Mouse (Mus musculus) 3134 (cell line): ENCODE data around the gene Uox.

ENCODE experiments used
- DNase-seq: peaks from one replicate; pipeline ENCODE4 v3.0.0-alpha.2; 2011; ENCODE audit warnings: low spot score; ENCODE audit not compliant: insufficient read length; ENCODE audit errors: extremely low read depth

Gene Uox

GRCm38 (mm10) chr3:146570148-146570782, at the start of gene Uox:
Uox (plus strand) TSS chr3:146570426.
- DNase-seq: no peak

DNA sequence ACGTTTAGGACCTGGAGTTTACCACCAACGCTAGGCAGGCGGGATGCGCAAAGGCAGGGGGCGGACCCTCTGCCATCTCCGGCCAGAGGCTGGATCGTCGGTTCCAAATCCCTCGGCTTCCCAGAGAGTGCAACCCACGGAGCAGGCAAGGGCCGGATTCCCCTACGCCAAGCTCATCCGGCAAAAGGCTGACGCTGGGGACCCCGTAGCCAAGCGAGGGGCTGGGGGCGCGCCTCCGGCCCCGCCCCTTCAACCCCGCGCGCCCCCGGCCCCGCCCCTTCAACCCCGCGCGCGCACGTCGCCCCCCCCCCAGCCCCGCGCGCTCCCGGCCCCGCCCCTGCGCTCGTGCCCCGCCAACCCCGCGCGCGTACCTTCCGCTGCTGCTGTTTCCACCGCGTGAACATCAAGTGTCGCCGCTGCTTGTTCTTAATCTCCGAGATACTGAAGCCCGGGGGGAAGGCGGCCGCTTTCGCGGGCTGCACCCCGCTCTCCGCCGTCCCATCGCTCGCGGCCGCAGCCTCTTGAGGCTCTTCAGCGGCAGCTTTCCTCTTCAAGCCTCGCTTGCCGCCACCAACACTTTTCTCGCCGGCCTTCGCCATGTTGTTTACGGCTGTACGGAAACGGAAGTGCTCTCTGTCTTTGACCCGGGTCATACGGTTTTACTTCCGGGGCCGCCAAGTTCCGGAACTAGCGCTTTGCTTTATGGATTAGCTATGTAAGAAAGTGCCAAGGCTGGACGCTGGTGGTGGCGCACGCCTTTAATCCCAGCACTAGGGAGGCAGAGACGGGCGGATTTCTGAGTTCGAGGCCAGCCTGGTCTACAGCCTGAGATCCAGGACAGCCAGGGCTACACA, 49.2 kb upstream of the Uox start, which contains the start of gene Rpf1:
Gene Rpf1 (minus strand): TSS at position 632 of the 854 bp plus-strand sequence.
- peak; percentile 94 for DNase-seq

DNA sequence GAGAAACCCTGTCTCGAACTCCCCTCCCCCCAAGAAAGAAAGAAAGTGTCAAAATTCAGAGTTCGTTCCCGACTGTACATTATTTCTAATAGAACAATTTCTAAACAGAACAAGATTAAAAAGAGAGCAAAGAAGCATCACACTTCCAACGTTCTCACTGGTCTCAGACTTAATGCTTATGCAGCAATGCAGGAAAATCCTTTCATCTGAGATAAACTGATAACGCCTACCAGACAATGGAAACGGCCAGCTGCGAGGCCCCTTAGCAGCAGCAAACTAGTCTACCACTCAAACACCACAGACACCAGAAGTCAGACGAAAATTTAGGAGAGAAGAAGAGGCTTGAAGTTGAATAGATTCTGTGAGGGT, 48.6 kb upstream of the Uox start:
- DNase-seq: no peak

DNA sequence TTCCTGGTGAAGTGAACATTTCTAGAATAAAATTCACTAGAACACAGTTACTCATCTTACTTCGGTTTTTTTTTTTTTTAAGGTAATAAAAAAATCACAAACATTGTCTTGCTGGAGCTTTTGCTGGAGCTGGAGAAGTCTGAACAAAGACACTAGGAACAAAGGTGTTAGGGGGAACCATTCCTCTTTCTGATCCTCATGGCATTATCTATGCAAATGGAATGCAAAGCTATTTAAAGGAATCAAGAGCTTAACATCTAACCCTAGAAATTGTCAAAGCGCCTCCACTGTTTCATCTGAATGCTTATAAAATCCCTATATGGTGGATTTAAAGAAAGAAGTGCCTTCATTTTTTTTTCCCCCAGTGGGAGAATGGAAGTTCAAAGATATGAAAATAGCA, 41.9 kb upstream of the Uox start:
- no peak for DNase-seq

DNA sequence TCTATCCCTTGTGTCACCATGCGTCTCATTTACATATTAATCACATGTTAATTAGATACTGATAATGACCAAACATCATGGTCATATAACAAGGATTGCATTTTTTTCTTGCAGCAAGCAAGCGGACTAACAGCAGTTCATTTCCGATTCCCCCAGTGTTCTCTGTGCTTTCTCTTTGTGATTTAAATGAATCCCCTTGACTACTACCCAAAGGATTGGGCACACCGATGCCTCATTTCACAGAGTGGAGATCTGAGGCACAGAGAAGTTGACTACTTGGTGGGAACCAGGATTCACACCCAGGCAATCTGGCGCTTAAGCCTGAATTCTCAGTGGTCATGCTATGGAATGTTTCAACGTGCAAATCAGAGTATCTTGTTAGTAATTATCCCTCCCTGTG, 35.2 kb upstream of the Uox start:
- no peak for DNase-seq

DNA sequence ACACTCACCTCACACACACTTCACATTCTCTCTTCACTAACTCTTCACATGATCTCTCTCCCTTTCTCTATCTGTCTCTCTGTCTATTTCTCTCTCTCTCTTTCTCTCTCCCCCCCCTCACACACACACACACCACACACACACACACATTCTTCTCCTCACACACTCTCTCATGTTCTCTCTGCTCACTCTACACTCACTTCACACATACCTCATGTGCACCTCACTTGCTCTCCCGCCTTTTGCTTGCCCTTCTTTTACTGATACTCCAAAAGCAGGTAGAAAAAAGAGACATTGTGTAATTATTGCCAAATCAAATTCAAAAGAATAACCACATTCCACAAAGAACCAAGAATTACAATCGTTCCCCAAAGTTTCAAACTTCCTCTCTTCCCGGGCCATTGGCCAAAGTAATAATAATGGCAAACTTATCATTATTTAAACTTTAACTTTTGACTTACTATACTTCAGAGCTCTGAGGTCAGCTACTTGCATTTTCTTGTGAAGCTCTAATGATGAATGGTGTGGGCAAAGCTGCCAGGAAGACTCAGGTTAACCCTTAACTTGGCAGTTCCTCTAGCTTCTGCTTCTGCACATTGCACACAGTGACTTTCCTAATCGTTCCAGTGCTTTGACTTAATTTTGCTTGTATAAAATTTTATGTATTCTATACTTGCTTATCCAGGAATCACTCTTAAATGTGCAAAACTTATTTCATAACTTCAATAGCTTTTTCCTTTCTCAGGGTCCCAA, 29.5 kb upstream of the Uox start:
- DNase-seq: no peak

DNA sequence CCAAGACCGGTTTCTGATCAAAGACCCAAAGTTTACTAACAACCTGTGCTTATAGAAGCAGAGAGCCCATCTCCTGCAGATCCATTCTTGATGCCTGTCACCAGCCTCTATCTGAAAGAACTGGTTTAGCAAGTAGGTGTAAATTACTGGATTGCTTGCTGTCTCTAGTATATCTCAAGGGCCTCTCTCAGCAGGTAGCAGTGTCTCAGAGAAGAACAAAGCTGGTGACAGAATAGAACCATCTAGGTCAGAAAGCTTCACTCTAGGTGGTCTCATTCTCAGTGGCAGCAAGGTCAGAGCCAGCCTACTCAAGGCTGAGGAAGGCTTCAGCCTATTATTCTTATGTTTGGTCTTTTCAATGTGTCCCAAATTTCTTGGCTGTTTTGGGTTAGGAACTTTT, 26.6 kb upstream of the Uox start:
- no peak for DNase-seq

DNA sequence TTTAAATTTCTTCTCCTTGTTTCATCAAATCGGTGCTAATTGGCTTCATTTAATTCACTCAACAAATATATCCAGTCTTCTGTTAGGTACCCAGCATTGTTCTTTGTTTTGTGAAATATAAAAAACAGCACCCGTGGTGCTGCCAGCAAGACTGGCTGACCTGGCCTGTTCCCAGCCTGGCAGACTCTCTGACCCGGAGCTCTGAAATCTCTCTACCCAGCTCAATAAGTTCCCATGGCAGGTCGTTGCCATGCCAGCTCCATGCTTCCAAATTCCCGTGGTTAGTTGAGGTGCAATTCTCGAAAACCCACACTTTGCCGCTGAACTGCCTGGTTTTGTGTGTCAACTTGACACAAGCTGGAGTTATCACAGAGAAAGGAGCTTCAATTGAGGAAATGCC, 15.4 kb upstream of the Uox start:
- DNase-seq: no peak

DNA sequence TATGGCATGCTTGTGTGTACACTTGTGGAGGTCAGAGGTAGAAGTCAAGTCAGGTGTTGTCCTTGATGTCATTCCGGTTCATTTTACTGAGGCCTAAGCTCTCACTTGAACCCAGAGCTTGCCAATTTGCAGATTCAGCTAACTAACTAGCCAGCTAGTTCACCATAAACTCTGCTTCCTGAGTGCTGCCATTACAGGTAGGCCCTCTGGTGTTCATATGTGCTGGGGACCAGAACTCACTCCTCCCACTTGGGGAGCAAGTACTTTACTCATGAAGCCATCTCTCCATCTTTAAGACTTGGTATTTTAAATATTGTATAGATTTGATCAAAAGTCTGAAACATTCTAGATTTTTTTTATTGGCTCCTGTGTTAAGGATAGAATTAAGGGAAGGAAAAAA, 13.7 kb upstream of the Uox start:
- DNase-seq: no peak

DNA sequence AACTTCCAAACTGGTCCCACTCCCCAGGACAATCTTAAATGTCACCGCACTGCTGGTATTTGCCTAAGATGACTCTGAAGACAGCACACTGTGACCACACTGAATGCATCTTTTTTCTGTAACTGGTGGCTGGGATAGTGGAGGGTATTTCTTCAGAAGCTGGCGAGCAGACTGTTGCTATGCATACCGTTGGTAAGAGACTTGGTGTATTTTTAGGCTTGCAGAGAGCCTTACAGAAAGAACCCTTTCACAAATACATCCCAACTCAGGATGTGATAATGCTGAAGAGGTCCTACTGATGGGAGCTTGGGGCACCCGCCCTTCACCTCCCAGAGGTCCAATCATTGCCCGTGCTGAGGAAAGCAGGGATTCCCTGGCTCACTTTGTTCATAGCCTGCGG, 12.7 kb upstream of the Uox start:
- DNase-seq: no peak

- no peak for DNase-seq
These were observed 7.3 kb upstream of the Uox start for GRCm38 (mm10) chr3:146562936-146563335.

DNA sequence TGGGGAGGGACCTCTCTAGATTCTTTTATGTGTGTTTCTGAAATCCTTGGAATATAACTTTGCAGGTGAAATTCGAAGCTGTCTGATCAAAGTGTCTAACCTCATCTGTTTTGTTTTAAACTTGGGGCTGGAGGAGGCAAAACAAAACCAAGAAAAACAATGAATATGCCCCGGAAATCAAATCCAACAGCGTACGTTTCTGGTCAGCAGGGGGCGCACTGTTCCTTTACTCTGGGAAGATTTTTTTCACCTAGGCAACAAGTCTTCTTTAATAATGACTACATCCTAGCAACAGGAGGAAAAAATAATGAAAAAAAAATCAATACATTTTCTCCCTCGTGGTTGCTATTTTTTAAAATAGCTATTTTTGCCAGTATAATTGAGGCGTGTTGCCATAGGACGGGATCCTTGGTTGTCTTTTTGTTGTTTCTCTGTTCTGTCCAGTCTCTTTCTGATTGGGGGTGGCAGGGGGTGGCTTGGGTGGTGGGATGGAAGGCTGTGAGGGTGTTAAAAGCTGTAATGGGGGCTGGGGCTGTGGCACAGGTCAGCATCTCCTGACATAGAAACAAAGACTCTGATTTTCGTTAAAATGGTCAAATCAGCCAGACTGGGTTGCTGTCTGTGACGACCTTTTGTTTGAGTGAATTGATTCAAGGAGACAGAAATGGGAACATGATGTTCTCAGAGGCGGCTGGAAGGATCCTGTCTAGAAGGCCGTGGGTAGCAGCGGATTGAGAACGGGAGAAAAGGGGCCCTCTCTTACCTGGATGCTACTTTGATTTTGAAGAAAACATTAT, 5.8 kb upstream of the Uox start:
- peak; percentile 38 for DNase-seq

GRCm38 (mm10) chr3:146565065-146565411, 5.2 kb upstream of the Uox start:
- no peak for DNase-seq

DNA sequence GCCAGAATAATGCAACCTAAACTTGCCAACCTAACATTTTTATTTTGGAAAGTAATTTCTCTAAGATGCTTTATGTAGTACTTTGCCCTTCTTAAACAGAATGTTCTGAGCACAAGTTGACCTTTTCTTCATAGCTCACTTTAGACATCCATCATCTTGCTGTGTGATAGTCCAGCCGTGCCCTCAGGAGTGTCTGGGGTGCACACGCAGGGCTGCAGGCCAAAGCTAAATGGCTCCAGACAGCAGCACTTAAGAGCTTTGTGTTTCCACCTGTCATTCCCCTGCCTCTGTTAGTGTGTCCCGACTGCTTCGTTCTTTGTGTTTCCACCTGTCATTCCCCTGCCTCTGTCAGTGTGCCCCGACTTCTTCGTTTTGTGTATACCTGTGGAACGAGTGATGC, 2.9 kb upstream of the Uox start:
- DNase-seq: no peak

DNA sequence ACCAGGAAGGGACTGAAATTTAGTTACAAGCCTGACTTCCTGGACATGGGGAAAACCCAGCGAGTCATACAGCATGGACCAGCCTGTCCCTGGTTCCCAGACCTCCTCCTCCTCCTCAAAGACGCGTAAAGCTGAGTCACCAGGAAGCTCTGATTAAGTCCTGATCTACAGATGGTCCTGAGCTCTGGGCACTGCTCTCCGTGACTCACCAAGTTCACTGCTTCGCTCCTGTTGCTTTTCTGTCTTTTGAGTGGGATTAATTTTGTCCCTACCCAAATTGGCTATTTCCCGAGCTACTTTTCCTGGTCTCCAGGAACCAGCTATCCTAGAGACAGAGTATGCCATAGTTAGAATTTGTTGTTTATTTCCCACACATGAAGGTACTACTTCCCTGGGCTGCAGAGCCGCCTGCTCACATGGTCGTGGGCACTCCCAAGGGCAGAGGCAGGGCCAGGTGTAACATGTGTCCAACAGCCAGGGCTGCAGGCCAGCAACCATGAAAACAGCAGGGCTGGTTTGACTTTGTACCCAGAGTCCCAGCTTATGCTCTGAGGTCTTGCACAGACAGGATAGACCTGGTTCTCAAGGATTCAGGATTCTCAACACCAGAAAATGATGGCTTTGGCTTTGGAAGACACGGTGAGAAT, 2.2 kb upstream of the Uox start:
- DNase-seq: peak; percentile 68

- no peak for DNase-seq
These were observed 632 bp upstream of the Uox start for GRCm38 (mm10) chr3:146569594-146569993.

DNA sequence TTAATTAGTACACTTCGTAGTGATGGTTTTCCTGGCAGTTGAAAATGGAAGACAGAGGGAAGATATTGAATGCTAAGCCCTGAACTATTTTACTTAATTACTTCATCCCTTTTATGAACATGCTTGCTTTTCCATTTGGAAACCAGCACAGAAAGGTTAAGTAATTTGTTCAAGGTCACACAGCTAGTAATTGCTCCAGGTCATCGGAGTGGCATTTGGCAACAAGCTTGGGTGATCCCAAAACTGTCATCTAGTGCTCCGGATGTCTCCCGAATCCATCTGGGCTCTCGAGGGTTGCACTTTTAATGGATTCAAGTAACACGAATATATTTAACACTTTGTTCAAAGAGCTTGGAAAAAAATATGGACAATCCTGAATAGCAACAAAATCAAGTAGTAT, 713 bp downstream of the Uox start:
- DNase-seq: no peak

- peak; percentile 21 for DNase-seq
These were observed 1.1 kb downstream of the Uox start for GRCm38 (mm10) chr3:146571341-146571740.

DNA sequence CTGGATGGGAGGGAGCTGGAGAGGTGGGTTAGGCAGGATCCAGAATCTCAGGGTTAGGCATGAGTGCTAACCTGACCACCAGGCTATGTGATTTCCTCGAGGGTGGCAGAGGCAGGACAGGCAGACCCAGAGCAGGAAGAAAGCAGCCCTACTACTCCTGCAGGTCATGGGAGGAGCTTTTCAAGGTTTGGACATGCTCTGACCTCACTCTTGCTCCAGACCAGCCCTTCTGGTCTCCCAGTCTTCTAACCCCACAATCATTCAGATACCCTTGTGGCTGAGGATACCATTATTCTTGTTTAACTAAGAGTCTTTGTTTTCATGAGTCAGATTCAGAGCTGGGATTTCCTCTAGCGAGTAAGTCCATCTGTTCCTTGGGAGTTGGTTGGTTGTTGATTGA, 7.4 kb downstream of the Uox start:
- DNase-seq: no peak

DNA sequence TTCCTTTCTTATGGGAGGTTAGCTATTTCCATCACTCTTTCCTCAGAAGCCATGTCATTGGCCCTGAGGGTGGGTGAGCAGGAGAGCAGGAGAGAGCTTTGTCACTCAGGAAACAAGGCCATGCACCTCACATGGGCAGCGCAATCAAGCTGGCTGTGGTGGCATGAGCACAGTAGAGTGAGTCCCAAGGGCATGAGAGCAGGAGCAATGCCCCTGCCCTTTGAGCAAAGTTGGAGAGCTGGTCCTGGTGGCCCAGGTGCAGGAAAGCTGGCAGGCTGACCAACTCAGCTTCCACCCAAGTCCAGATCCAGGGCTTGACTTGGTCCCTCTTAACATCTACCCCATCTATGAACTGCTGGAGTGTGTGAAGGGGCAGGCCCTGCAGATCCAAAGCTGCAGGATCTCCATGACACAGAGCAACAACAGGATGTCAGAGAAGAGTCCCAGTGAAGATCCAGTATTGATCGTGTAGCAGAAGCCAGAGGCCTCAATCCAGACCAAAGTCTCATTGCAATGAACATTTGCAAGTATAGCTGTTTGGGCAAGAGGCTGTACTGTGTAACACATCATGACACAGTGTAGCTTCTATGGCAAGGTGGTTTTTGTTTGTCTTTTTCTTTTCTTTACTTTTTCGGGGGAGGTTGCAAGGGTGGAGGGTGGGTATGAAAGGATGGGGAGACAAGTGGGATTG, 10.0 kb downstream of the Uox start:
- DNase-seq: no peak
